8 mouse cellular contexts compared by ENCODE assay signal in genomic region chr9:45985229-45985567, GRCm38 (mm10). TPM values are rescaled to one million over a fixed set of nuclear protein-coding genes. Genes with fewer than 3 reads are reported as not detected.
DNase-seq lines count a peak whose midpoint lies in the region; ATAC-seq and TF ChIP-seq lines count a peak whose summit lies in the region.

No protein-coding gene starts in this region.

- peak overlapping the region; percentile 90 for H3K27ac ChIP-seq in embryonic facial prominence, embryonic 11.5 days (replicated peaks; ENCODE audit: low read depth, low read length)
- peak overlapping the region; percentile 97 for H3K27ac ChIP-seq in intestine, postnatal 0 days (ENCODE audit: low read depth, low read length)
- H3K27ac ChIP-seq in small intestine, adult 2 months (ENCODE audit: insufficient read depth, low read depth, low read length) = peak overlapping the region; percentile 87

- H3K4me3 ChIP-seq in embryonic facial prominence, embryonic 11.5 days (ENCODE audit: low read depth, low read length) = peak overlapping the region; percentile 99
- H3K4me3 ChIP-seq in intestine, postnatal 0 days (ENCODE audit: low read depth, low read length) = peak overlapping the region; percentile 93
- peak overlapping the region; percentile 93; the same call in 1 of the 2 replicates for H3K4me3 ChIP-seq in small intestine, adult 2 months (ENCODE audit: low read depth, low read length)

- no peaks in the 10 kb centered on the region for H3K27me3 ChIP-seq in embryonic facial prominence, embryonic 11.5 days (ENCODE audit: control insufficient read depth, insufficient read depth, low read length)
- no peaks in the 10 kb centered on the region for H3K27me3 ChIP-seq in intestine, postnatal 0 days (replicated peaks; ENCODE audit: control insufficient read depth, insufficient read depth, low read length)
- H3K27me3 ChIP-seq in small intestine, adult 2 months (ENCODE audit: control insufficient read depth, insufficient read depth, low read length) = no peaks in the 10 kb centered on the region

- under 1% methylated on average over 4 of the region's 4 CpGs for WGBS in embryonic facial prominence, embryonic 11.5 days
- WGBS in intestine, postnatal 0 days = under 1% methylated on average over 4 of the region's 4 CpGs
- 1% methylated on average over 4 of the region's 4 CpGs for WGBS in small intestine, adult 2 months

- peak; percentile 73 for DNase-seq in 416B (ENCODE audit: low read depth)
- peak; percentile 58 to 65 for DNase-seq in adrenal gland, adult 18-20 months (ENCODE audit: low spot score in 2 of 2)
- peak; percentile 59 for DNase-seq in embryonic facial prominence, embryonic 11.5 days (ENCODE audit: low spot score)
- DNase-seq in left cerebral cortex, postnatal 4 days = peak; percentile 74

- no peaks in the 10 kb centered on the region for H3K9me3 ChIP-seq in embryonic facial prominence, embryonic 11.5 days (replicated peaks; ENCODE audit: control insufficient read depth, low read length)
- H3K9me3 ChIP-seq in intestine, postnatal 0 days (ENCODE audit: control insufficient read depth) = no peaks in the 10 kb centered on the region

- no peak for TF ChIP-seq POLR2A in small intestine, adult 2 months (IDR thresholded peaks at IDR 0.05; ENCODE audit: low read depth, low read length)

- no peaks in the 10 kb centered on the region; the same call in 1 of the 2 replicates for H3K4me1 ChIP-seq in embryonic facial prominence, embryonic 11.5 days (ENCODE audit: control insufficient read depth, insufficient read depth, low read length)
- H3K4me1 ChIP-seq in intestine, postnatal 0 days (replicated peaks; ENCODE audit: control insufficient read depth, insufficient read depth, low read length) = no peaks in the 10 kb centered on the region
- no peaks in the 10 kb centered on the region; the same call in 1 of the 2 replicates for H3K4me1 ChIP-seq in small intestine, adult 2 months (ENCODE audit: control insufficient read depth, insufficient read depth, insufficient read length, low read length)

- peak overlapping the region; percentile 100 for H3K9ac ChIP-seq in embryonic facial prominence, embryonic 11.5 days (replicated peaks; ENCODE audit: low read length)
- H3K9ac ChIP-seq in intestine, postnatal 0 days (ENCODE audit: low read depth, low read length) = peak overlapping the region; percentile 92; the same call in 1 of the 2 replicates

- intact Hi-C loops in left cerebral cortex, postnatal 4 days (cut with DNase I) = loop anchor here (2.0 kb wide), 1 partner anchor 28 kb away; the partner anchor contains the start of genes Pafah1b2 and Sik3

- TF ChIP-seq CTCF in intestine, postnatal 0 days (IDR thresholded peaks at IDR 0.05; ENCODE audit: low read depth) = no peak
- no peak for TF ChIP-seq CTCF in small intestine, adult 2 months (IDR thresholded peaks at IDR 0.05; ENCODE audit: extremely low read depth, insufficient read length, insufficient replicate concordance, low read depth, low read length)

- H3K36me3 ChIP-seq in embryonic facial prominence, embryonic 11.5 days (replicated peaks; ENCODE audit: control insufficient read depth, insufficient read depth, low read depth, low read length) = no peaks in the 10 kb centered on the region
- no peaks in the 10 kb centered on the region for H3K36me3 ChIP-seq in intestine, postnatal 0 days (ENCODE audit: control insufficient read depth, insufficient read depth)
- H3K36me3 ChIP-seq in small intestine, adult 2 months (ENCODE audit: control insufficient read depth, insufficient read depth, low read length) = no peaks in the 10 kb centered on the region

- ATAC-seq in embryonic facial prominence, embryonic 11.5 days (replicated peaks; ENCODE audit: insufficient number of reproducible peaks, low FRiP score, low TSS enrichment, low read depth) = peak; percentile 84
- ATAC-seq in granulocyte monocyte progenitor cell, adult 5-6 weeks (replicated peaks; ENCODE audit: poor library complexity, severe bottlenecking) = peak; percentile 47; the same call in 1 of the 2 replicates
- no peak; the same call in 1 of the 2 replicates for ATAC-seq in intestine, postnatal 0 days
- ATAC-seq in megakaryocyte-erythroid progenitor cell, adult 5-6 weeks (replicated peaks; ENCODE audit: low FRiP score, low TSS enrichment, poor library complexity, severe bottlenecking) = peak; percentile 40

- peak overlapping the region; percentile 88 for H3K4me2 ChIP-seq in embryonic facial prominence, embryonic 11.5 days (ENCODE audit: low read depth, low read length)
- H3K4me2 ChIP-seq in intestine, postnatal 0 days (replicated peaks; ENCODE audit: low read depth) = peak overlapping the region; percentile 78

RNA-seq across cellular contexts. Expression of gene Pafah1b2, which starts 27.3 kb away (rescaled TPM):
- 100 to 1,000 TPM; 149 to 164 TPM for total RNA-seq in adrenal gland, adult 18-20 months (2021)
- polyA plus RNA-seq in embryonic facial prominence, embryonic 11.5 days (2014; fragmentation: Nextera tagmentation; extraction: Ambion mirVana) = 227 and 229 TPM in 2 replicates
- total RNA-seq in granulocyte monocyte progenitor cell, adult 5-6 weeks (2014; fragmentation: Nextera tagmentation) = 30.6 and 32.3 TPM in 2 replicates
- total RNA-seq in granulocyte monocyte progenitor cell, adult 5-6 weeks (2017) = 88.9 and 95.7 TPM in 2 replicates
- 78.1 and 78.2 TPM in 2 replicates for polyA plus RNA-seq in intestine, postnatal 0 days (2015; fragmentation: Nextera tagmentation; extraction: Ambion mirVana)
- 100 to 1,000 TPM; 262 to 267 TPM for total RNA-seq in left cerebral cortex, postnatal 4 days (2021)
- 26.5 and 36.8 TPM in 2 replicates for total RNA-seq in megakaryocyte-erythroid progenitor cell, adult 5-6 weeks (2014; fragmentation: Nextera tagmentation)
- total RNA-seq in megakaryocyte-erythroid progenitor cell, adult 5-6 weeks (2017) = 111 and 144 TPM in 2 replicates
- polyA plus RNA-seq in small intestine, adult 2 months (2012; rRNA removed) = 2.5 and 12.8 TPM in 2 replicates

RNA-seq across cellular contexts. Expression of gene Sik3, which starts 27.4 kb away (rescaled TPM):
- 10 to 100 TPM; 63.2 to 88.3 TPM for total RNA-seq in adrenal gland, adult 18-20 months (2021)
- 6.9 and 8.2 TPM in 2 replicates for polyA plus RNA-seq in embryonic facial prominence, embryonic 11.5 days (2014; fragmentation: Nextera tagmentation; extraction: Ambion mirVana)
- 35.8 and 59.8 TPM in 2 replicates for total RNA-seq in granulocyte monocyte progenitor cell, adult 5-6 weeks (2014; fragmentation: Nextera tagmentation)
- total RNA-seq in granulocyte monocyte progenitor cell, adult 5-6 weeks (2017) = 12.7 and 16.5 TPM in 2 replicates
- 7.4 and 10.0 TPM in 2 replicates for polyA plus RNA-seq in intestine, postnatal 0 days (2015; fragmentation: Nextera tagmentation; extraction: Ambion mirVana)
- total RNA-seq in left cerebral cortex, postnatal 4 days (2021) = 10 to 100 TPM; 54.6 to 56.9 TPM
- 23.8 and 29.0 TPM in 2 replicates for total RNA-seq in megakaryocyte-erythroid progenitor cell, adult 5-6 weeks (2014; fragmentation: Nextera tagmentation)
- 15.2 and 16.6 TPM in 2 replicates for total RNA-seq in megakaryocyte-erythroid progenitor cell, adult 5-6 weeks (2017)
- polyA plus RNA-seq in small intestine, adult 2 months (2012; rRNA removed) = 9.2 and 14.5 TPM in 2 replicates

RNA-seq across cellular contexts. Expression of gene Sidt2, which starts 30.1 kb away (rescaled TPM):
- total RNA-seq in adrenal gland, adult 18-20 months (2021) = 100 to 1,000 TPM; 119 to 265 TPM
- 23.6 and 23.8 TPM in 2 replicates for polyA plus RNA-seq in embryonic facial prominence, embryonic 11.5 days (2014; fragmentation: Nextera tagmentation; extraction: Ambion mirVana)
- 31.0 and 57.9 TPM in 2 replicates for total RNA-seq in granulocyte monocyte progenitor cell, adult 5-6 weeks (2014; fragmentation: Nextera tagmentation)
- 18.7 and 29.3 TPM in 2 replicates for total RNA-seq in granulocyte monocyte progenitor cell, adult 5-6 weeks (2017)
- 65.0 and 70.5 TPM in 2 replicates for polyA plus RNA-seq in intestine, postnatal 0 days (2015; fragmentation: Nextera tagmentation; extraction: Ambion mirVana)
- 10 to 100 TPM; 80.0 to 97.1 TPM for total RNA-seq in left cerebral cortex, postnatal 4 days (2021)
- total RNA-seq in megakaryocyte-erythroid progenitor cell, adult 5-6 weeks (2014; fragmentation: Nextera tagmentation) = 45.6 and 50.6 TPM in 2 replicates
- total RNA-seq in megakaryocyte-erythroid progenitor cell, adult 5-6 weeks (2017) = 10.8 and 29.2 TPM in 2 replicates
- polyA plus RNA-seq in small intestine, adult 2 months (2012; rRNA removed) = 337 and 348 TPM in 2 replicates

RNA-seq across cellular contexts. Expression of gene Tagln, which starts 49.3 kb away (rescaled TPM):
- 100 to 1,000 TPM in 1 of 2 experiments, 10 to 100 TPM in 1; 92.8 to 152 TPM for total RNA-seq in adrenal gland, adult 18-20 months (2021)
- polyA plus RNA-seq in embryonic facial prominence, embryonic 11.5 days (2014; fragmentation: Nextera tagmentation; extraction: Ambion mirVana) = 14.1 and 16.3 TPM in 2 replicates
- not detected in 2 replicates for total RNA-seq in granulocyte monocyte progenitor cell, adult 5-6 weeks (2014; fragmentation: Nextera tagmentation)
- not detected in 2 replicates for total RNA-seq in granulocyte monocyte progenitor cell, adult 5-6 weeks (2017)
- polyA plus RNA-seq in intestine, postnatal 0 days (2015; fragmentation: Nextera tagmentation; extraction: Ambion mirVana) = 416 and 455 TPM in 2 replicates
- 1 to 10 TPM; 5.7 to 6.9 TPM for total RNA-seq in left cerebral cortex, postnatal 4 days (2021)
- not detected in 2 replicates for total RNA-seq in megakaryocyte-erythroid progenitor cell, adult 5-6 weeks (2014; fragmentation: Nextera tagmentation)
- not detected in 2 replicates for total RNA-seq in megakaryocyte-erythroid progenitor cell, adult 5-6 weeks (2017)
- 323 and 328 TPM in 2 replicates for polyA plus RNA-seq in small intestine, adult 2 months (2012; rRNA removed)
